In the genomic region with DNA sequence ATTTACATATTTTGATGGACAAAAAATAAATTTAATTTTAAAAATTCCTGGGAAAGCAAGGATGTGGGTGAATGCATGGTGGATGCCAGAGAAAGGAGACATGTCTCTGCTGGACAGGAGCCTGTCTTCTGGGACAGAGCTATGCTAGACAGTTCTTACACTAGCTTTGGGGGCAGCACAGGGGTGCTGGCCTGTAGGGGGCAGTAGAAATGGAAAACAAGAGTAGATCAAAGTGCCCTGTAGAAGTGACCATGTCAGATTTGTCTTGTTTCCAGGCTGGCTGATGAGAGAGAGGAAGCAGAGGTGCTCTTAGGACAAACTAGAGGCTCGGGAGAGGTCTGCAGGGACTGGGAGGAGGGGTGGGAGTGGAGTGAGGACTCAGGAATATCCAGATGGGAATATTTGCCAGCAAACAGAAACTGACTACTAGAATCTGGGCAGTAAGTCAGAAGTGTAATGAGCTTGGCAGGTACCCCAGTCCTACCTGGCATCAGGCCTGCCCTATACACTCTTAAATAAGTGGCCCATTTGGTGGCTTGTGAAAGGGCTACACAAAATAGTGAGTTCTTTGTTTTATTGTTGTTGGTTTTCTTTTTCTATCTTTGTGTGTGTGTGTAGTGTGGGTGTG, we compare ENCODE assay signal across 9 mouse cellular contexts.
A peak's percentile ranks its signal among the peaks of the same experiment; 100 is the strongest.
DNase-seq lines count a peak whose midpoint lies in the region; ATAC-seq and TF ChIP-seq lines count a peak whose summit lies in the region.
"Had no signal": no experiment of that assay in that cellular context is flagged by ENCODE, and none has a peak within 500 bp of the region (broad histone marks: within the 10 kb centered on the region; RNA-seq: fewer than 3 reads in every experiment).

No protein-coding gene starts in this region.

- no peak overlapping the region for H3K4me3 ChIP-seq in hindbrain, embryonic 16.5 days (ENCODE audit: low read length)
- H3K4me3 ChIP-seq in hindbrain, embryonic 10.5 days = no peak overlapping the region
- no peak overlapping the region for H3K4me3 ChIP-seq in bone marrow macrophage, adult 2 months (ENCODE audit: insufficient read depth, low read length)
- H3K4me3 ChIP-seq: megakaryocyte, embryonic 14.5 days had no signal

- H3K4me1 ChIP-seq in hindbrain, embryonic 16.5 days (ENCODE audit: control insufficient read depth, insufficient read depth, low read depth, low read length) = peaks cover 5% of the 10 kb centered on the region
- 0 out of 2 replicates have a peak, but pooled peaks cover 6% of the 10 kb centered on the region for H3K4me1 ChIP-seq in hindbrain, embryonic 10.5 days (replicated peaks)
- H3K4me1 ChIP-seq in bone marrow macrophage, adult 2 months (ENCODE audit: control insufficient read depth, insufficient read depth, low read length) = no peaks in the 10 kb centered on the region

- H3K4me2 ChIP-seq in hindbrain, embryonic 16.5 days (ENCODE audit: low read length) = no peak overlapping the region

- no peak overlapping the region for H3K27ac ChIP-seq in hindbrain, embryonic 16.5 days (ENCODE audit: low read depth, low read length)
- H3K27ac ChIP-seq in hindbrain, embryonic 10.5 days = no peak overlapping the region
- no peak overlapping the region for H3K27ac ChIP-seq in bone marrow macrophage, adult 2 months (ENCODE audit: insufficient read depth, low read depth, low read length)

- H3K9ac ChIP-seq in hindbrain, embryonic 16.5 days (ENCODE audit: low read depth, low read length) = no peak overlapping the region

- H3K36me3 ChIP-seq in hindbrain, embryonic 16.5 days (ENCODE audit: control insufficient read depth, insufficient read depth, low read length) = no peaks in the 10 kb centered on the region
- no peaks in the 10 kb centered on the region for H3K36me3 ChIP-seq in hindbrain, embryonic 10.5 days

- no peak for DNase-seq in hindbrain, embryonic 10.5 days (ENCODE audit: low spot score)
- peak; percentile 14 to 16 for DNase-seq in B cell, adult 2 months
- peak; percentile 54 for DNase-seq in gonadal fat pad, adult 2 months (ENCODE audit: low read depth)
- DNase-seq in layer of hippocampus, postnatal 14 days (ENCODE audit: low spot score in 2 of 2) = peak; percentile 47 to 70
- DNase-seq in embryo, embryonic 9.5 days (ENCODE audit: extremely low spot score) = no peak

- TF ChIP-seq POLR2A in bone marrow macrophage, adult 2 months (IDR thresholded peaks at IDR 0.05; ENCODE audit: borderline replicate concordance, low read depth, low read length) = no peak

- 55% methylated on average over 1 of the region's 1 CpGs for WGBS in hindbrain, embryonic 16.5 days
- 81% methylated on average over 1 of the region's 1 CpGs for WGBS in hindbrain, embryonic 10.5 days

- peak; percentile 70; the same call in 1 of the 2 replicates for ATAC-seq in hindbrain, embryonic 16.5 days
- ATAC-seq in erythroblast, adult 5-6 weeks (replicated peaks; ENCODE audit: low FRiP score, poor library complexity, severe bottlenecking) = no peak

- TF ChIP-seq CTCF in bone marrow macrophage, adult 2 months (IDR thresholded peaks at IDR 0.05; ENCODE audit: low read depth, low read length) = 0 out of 2 replicates have a peak, but pooled peaks have one; percentile 31

- H3K9me3 ChIP-seq in hindbrain, embryonic 16.5 days (ENCODE audit: control insufficient read depth, low read length) = no peaks in the 10 kb centered on the region
- H3K9me3 ChIP-seq in hindbrain, embryonic 10.5 days = no peaks in the 10 kb centered on the region
- H3K9me3 ChIP-seq: megakaryocyte, embryonic 14.5 days had no signal

- no peaks in the 10 kb centered on the region for H3K27me3 ChIP-seq in hindbrain, embryonic 16.5 days (replicated peaks; ENCODE audit: control insufficient read depth, insufficient read depth, low read length)
- H3K27me3 ChIP-seq in hindbrain, embryonic 10.5 days (ENCODE audit: insufficient read depth, poor library complexity, severe bottlenecking) = no peaks in the 10 kb centered on the region

Comparison
In these comparisons a context has a peak if more than half of its experiments do, and no peak if none do; other contexts are left out.
1. DNase-seq: peak in B cell, adult 2 months (2 of 2), gonadal fat pad, adult 2 months (single experiment) and layer of hippocampus, postnatal 14 days (2 of 2); none in hindbrain, embryonic 10.5 days (single experiment) and embryo, embryonic 9.5 days (single experiment).